Mouse (Mus musculus) gastrocnemius, adult 18-20 months (tissue): ENCODE data around the gene Rnf39. TPM values are rescaled to one million over a fixed set of nuclear protein-coding genes. Genes with fewer than 3 reads are reported as not detected.

Experiments used
- DNase-seq: peaks from one replicate; pipeline ENCODE4 v3.0.0; 2021; ENCODE audit warnings: low spot score
- total RNA-seq, 2 experiments: library from RNA; stranded (reverse); gene quantifications; 2 replicates each; pipeline ENCODE4 v1.2.3; 2021

The Rnf39 gene
- total RNA-seq, 2 experiments from 2014 or later, result 0.23 to 0.24 TPM

DNA sequence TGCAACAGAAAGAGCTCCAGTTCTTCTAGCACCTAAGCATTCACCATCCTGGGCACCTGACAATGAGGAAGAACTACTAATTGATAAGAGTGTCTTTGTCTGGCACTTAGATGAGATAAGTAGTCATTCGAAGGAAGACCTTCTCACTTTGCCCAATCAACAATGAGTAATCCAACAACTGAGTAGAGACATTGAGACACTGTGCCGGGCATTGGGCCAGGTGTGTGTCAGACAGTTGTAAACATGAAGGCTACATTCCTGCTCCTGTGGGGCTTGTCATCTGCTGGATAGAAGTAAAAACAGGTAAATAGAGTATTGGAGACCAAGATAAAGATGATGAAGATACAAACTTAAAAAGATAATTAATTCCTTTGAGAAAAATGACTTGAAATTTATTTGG lies 4.7 kb upstream of the Rnf39 start:
- DNase-seq, result no peak

DNA sequence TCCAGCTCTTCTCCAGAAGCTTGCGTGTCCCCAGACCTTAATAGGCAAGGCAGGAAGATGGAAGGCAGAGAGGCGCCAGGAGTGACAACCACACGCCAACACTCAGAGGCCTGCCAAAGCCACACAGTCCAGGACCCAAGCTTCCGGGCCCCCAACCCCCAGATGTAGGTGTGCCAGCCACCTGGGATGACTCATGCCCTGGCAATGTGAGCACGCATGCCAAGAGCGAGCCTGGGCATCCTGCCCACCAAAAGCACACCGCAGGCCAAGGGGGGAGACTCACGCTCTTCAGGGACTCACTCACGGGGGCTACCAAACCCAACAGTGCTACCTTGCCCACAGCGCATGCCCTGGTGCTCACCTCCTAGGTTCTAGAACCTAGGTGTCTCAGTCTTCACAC lies 327 bp upstream of the Rnf39 start:
- DNase-seq, result peak; percentile 20

DNA sequence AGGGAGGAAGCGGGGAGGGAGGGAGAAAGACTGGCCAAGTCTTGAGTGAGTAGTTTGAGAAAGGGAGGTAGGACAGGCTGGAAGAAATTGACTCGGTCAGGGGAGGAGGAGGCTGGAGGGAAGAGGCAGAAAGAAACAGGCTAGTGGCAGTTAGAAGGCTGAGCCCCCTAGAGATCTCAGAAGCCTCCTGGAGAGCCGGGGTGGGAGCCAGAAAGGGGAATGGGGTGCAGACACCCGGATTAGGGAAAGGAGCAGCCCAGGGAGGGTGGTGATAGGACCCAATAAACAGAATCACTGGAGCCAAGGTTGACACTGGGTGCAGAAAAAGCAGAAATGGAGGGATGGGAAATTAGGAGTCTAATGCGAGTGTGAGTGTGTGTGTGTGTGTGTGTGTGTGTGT lies 973 bp downstream of the Rnf39 start:
- no peak for DNase-seq

DNA sequence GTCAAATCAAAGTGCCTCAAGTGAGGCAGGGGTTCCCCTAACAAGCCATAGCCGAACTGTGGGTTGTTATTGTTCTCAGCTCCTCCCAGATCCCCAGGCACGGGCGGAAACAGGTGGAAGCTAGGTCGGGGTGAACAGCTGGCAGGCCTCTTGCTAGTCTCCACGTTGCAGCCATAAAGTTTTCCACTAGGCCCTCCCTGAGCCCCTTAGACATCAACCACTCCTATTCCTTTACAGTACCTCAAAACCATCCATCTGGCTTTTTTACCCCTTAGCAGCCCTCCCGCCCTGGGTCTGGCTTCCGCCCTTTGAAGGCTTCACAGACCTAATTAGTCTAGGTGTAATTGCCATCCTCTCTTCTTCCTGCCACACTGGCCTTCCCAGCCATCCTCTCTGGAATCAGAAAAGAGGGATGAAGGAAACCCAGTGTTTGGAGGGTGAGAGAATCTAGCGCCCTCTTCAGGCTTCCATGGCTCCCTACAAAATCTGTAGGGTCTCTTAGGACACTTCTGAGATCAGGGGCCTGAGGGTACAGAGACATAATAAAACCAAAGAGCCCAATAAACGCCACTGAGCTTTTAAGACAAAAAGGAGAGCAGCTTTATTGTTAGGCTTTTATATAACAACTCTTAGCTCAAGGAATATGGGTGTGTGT lies 1.5 kb downstream of the Rnf39 start:
- no peak for DNase-seq

DNA sequence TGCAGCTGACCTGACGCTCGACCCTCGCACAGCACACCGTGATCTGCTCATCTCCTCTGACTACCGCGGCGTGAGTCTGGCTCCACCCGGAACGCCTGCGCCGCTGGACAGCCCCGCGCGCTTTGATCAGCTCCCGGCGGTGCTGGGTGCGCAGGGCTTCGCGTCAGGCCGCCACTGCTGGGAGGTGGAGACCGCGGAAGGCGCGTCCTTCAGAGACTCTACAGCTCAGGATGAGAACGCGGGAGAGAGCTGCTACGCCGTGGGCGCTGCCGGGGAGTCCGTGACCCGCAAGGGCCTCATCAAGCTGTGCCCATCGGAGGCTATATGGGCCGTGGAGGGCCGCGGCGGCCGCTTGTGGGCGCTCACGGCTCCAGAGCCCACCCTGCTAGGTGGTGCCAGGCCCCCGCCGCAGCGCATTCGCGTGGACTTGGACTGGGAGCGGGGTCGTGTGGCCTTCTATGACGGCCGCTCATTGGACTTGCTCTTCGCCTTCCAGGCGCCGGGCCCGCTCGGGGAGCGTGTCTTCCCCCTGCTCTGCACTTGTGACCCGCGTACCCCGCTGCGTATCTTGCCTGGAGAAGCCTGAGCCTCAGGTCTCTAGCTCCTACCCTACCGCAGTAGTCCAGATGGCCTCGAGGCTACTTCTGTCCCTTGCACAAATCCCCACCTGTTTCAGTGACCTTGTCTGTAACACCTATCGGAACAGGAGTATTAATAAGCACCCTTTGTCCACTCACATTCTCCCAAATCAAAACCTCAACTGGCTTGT lies 4.5 kb downstream of the Rnf39 start:
- peak; percentile 45 for DNase-seq

DNA sequence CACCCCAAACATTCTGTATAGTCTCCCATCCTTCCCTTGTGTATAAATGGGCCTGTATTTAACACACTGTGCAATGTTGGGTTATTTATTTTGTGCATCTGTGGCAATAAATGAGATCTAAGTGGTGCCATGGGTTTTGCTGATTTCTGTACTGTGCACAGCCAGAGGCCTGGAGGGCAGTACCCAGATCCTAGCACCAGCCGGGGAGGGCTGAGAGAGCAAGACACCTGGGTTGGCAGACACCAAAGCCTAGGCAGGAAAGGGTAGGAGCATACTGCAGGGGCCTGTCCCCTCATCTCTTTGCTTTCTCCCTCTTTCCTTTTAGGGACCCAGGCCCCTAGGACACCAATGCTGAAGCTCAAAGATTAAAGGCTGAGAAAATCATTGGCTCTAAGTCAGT lies 5.6 kb downstream of the Rnf39 start:
- no peak for DNase-seq

DNA sequence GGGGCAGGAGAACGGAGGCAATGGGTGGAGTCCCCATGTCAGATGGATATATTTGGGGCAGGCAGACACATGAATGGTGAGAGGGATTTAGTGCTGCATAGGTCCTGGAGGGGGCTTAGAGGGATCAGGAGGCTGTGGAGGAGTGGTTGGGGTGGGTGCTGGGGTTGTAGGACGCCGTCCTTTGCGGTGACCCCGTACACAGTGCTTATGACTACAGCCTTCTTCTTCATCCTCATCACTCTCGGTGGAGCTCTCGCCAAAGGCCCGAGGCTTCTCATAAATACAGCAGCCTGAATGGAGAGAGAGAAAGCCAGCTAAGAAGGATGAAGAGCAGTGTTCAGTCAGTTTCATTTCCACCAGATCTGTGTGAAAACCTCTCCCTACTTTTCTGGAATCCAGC lies 6.5 kb downstream of the Rnf39 start:
- DNase-seq, result no peak

DNA sequence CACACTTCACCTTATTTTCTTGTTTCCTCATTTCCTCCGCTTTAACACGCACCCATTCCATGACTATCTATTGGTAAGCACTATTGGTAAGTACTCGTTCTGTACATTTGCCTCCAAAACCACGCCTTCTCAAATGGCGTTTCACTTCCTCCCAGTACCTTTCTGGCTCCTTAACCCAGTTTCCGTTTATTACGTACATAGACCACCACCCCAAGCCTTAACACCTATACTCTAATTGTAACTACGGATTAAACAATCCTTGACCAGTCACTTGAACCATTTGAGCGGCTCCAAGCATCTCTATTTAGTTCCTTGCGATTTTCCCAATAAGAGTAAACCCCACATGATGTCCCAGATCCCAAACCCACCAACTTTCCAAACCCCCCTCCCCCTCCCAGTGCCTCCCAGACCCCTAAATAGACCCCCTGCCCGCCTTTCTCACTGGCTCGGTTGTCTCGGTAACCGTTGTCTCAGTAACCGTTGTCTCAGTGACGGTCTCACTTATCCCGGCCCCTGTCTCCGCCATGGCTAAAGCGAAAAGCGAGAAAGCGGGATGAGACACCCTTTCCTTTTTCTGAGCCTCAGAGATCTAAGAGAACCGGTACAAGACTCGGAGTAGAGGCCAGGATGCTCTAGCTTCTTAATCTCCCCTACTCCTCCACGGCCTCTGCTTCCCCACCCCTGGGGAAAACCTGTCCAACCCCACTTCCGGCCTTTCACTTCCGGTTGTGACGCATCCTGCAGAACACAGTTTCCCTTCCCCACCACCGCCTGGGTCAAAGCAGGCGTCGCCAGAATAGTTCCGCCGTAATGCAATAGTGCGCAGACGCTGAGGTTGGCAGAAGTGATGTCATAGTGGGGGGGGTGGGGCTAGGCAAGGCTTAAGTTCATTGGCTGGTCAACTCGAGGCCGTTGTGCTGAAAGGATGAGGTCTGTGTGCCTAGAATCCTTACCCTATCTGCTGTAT lies 8.5 kb downstream of the Rnf39 start, which contains the start of gene Ppp1r11:
Gene Ppp1r11, minus strand, starts transcription at position 761 of the 967 bp plus-strand sequence.
- peak; percentile 97 for DNase-seq

DNA sequence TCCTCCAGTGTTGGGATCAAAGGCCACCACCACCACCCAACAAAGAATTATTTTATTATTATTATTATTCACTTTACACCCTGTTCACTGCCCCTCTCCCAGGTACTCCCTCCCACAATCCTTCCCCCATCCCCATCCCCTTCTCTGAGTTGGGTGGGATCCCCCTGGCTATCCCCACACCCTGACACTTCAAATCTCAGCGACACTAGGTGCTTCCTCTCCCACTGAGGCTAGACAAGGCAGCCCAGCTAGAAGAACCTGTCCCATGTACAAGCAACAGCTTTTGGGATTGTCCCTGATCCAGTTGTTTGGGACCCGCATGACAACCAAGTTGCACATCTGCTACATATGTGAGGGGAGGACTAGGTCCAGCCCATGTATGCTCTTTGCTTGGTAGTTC lies 9.9 kb downstream of the Rnf39 start:
- no peak for DNase-seq

DNA sequence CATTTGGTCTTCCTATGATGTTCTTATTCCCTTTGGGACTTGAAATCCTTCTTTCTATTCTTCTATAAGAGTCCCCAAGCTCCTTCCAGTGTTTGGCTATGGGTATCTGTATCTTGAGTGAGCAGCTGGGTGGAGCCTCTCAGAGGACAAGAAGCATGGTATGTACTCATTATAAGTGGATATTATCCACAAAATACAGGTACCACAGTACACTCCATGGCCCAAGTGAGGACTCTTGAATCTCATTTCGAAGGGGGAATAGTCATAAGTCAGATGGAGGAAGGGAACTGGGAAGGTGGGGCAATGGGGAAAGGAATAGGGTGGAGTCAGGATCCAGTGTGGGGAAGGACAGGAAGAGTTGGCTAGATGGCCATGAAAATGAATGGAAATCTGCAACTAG lies 10.3 kb downstream of the Rnf39 start:
- DNase-seq, result no peak

DNA sequence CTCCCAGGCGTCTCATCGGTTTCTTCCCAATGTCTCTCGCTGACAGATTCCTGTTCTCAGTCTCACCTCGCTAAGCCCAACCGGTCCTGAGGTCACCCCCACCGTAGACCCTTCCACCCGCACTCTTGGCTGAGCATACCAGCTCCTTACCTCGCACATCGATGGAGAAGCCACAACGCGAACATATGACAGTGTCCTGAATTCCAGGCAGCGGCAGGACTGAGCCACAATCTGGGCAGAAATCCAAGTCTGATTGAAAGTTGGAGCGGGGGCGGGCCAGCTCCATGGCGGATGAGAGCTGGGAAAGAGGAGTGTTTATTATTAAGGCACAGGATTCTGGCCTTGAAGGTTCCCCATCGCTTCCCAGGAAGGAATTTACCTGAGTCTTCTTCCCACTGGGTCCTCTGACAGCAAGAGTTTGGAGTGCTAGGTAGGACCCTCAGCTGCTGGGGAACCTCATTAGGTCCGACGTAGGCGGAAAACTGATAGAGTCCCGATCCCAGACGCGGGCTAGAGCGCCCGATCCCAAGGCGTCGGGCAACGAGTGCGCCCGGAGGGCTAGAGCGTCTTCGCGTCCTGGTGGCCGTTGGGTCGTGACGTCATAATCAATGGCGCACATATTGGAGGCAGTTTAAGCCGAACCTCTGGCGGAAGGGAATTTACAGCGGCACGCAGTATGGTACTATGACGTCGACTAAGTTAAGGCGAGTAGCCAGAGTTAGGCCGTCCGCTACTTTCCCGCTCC lies 15.5 kb downstream of the Rnf39 start, which contains the start of the genes Znrd1 and Znrd1as:
Gene Znrd1, minus strand, starts transcription at position 561 of the 745 bp plus-strand sequence.
Gene Znrd1as, plus strand, starts transcription at position 594 of the 745 bp plus-strand sequence.
- DNase-seq, result peak; percentile 94

DNA sequence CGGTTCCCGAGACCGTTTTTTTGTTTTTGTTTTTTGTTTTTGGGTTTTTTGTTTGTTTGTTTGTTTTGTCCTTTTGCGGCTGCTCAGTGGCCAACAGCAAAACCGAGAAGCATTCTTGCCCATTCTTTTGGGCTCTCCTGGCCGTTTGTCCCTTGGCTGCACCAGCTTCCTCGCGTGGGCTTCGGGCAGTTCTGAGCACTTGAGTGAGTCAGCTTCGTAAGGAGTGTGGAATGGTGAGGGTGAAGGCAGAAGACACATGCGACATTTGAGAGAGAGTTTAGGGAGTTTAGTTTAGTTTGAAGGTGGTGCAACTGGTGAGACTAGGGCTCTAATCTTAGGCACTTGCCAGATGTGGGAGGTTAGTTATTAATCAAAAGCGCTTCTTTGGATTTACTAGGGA lies 16.2 kb downstream of the Rnf39 start:
- DNase-seq, result no peak

DNA sequence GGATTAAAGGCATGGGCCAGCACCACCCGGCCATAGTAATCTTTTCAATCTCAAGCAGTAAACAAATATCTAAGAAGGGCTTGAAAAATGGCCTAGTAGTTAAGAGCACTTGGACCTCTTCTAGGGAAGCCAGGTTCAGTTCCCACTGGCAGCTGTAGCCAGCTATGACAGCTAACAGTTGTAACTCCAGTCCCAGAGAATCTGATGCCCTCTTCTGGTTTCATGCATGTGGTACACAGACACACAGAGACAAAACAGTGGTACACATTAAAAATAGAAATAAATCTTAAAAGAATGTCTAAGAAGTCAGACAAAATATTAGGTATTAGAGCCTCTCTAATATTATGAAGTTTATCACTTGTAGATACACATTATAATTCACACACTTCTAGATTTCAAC lies 18.4 kb downstream of the Rnf39 start:
- DNase-seq, result no peak

DNA sequence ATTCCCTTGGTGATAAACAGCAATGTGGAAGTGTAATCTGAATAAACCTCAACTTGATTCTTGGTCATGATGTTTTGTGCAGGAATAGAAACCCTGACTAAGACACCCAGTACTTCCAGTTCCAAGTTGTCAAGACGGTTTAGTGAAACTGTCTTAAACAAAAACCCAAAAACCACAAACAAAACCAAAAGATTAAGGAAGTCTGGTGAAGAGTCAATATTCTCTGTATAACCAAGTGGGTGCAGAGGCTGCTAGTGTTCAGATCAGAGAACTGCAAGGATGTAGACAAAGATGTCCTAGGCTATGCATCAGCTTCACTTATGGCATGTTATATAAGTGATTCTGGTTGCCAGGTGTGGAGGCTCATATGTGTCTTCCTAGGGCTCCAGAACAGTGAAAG lies 24.2 kb downstream of the Rnf39 start:
- DNase-seq, result no peak

DNA sequence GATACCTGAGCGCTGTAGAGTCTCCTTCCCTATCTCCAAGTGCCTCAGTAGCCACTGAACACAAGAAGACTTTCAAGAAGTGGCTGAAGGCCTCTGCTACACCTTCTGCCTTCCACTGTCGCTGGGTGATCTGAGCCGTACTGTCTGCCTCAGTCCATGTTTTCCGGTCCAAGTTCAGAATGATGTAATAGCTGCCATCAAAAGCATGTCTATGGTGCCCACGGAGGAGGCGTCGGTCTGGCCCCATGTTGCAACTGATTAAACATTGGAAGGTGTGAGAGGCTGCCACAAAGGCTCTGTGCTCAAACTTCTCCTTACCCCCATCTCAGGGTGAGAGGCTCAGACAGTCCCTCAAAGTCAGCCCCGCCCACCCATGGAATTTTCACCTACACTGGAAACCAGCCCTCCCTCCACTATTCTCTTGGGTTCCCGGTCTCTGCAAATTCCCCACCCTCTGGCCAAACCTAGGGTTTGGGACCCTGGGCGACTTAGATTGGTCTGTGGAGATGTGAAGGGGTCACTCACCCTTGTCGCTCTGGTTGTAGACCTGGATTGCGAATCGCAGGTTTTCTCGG lies 27.7 kb downstream of the Rnf39 start:
- no peak for DNase-seq

DNA sequence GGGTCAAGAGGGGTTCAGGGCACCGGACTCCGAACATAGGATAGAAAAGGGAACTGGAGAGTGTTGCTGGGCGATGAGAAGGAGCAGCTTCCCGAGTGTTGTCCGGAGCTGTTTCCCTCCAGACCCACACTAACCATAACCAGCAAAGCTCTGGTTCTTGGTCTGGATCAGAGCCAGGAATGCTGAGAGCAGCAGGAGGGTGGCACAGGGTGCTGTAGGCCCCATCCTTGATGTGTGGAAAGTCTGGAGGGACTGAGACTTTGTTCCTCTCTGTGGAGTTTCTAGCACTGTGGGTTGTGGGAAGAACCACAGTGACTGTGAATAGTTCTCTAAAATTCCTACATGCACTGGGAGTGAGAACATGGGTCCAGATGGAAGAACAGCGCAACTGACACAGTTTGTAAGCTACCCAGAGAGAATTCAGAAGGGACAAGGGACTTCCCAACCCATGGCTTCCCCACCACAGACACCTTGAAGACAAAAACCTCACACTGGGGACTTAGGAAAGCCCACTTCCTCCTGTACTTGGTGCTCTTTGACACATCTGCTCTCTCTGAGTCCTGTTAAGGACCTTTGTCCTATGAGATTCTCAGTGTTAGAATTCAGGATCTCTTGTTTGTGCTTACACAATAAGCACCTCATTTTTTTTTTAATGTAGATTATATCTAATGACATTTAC lies 28.6 kb downstream of the Rnf39 start:
- no peak for DNase-seq

DNA sequence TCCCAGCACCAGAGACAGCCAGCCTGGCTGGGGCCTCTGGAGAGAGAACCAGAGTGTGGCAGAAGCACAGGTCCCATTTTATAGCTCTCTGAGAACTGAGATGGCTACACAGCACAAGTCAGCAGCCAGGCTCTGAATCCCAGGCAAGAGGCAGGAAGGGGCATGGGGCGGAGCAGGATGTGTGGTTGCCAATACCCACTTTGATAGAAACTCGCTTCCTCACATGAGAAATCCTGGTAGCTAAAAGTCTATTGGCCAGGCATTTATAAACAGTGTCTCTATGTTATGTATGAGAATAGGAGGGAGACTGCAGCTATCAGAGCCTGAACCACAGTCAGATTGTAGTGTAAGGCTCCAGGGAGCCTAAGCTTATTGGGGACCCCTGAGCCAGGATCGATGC lies 30.1 kb downstream of the Rnf39 start:
- DNase-seq, result no peak

DNA sequence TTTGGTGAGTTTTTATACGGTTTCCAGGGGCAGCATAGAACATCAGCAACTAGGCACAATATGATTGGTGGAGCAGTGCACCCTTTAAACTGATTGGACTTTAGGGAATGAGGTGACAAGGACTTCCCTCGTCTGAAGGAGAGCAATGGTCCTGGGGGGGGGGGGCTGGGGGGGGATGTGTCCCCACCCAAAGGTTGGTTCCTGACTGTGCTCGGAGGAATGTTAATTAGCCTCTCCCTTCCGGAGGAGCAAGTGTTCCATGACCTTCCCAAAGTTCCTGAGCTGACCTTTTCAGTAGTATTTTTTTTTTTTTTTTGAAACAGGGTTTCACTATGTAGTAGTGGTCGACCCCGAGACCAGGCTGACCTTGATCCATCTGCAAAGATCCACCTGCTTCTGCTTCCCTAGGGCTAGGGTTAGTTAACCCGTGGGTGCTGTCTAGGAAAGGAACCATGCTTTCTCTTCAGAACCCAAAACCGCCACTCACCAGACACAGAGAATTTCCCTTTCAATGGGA lies 30.6 kb downstream of the Rnf39 start:
- no peak for DNase-seq

DNA sequence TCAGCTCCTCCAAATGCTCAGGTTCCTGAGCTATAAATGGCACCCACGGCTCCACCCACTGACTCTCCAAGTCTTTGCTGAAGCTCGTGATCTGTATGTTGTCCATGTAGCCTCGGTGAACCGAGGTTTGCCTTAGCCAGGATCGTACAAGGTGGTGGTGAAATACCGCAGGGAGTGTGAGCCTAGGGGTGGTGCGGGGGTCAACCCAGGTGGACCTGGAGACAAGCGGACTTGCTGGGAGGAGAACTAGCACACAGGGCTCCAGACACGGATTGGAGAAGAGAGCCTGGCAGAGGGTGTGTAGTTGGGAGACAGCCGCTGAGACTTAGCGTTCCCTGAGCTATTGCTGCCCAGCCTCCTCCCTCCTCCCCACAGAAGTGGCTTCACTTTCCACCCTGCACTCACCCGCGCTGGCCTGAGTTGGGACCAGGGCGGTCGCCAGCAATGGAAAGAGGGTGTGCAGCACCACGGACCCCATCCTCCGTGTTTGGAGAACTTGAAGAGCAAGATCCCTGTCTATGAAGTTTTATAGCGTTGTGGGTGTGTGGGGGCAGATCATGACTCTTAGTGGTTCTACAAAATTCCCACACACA lies 38.6 kb downstream of the Rnf39 start, which contains the start of gene 2410137M14Rik:
Gene 2410137M14Rik, minus strand, starts transcription at position 17 of the 593 bp plus-strand sequence.
- DNase-seq, result peak; percentile 38
